Comparison of ENCODE assay signal across 12 mouse cellular contexts in genomic region chr8:122322792-122323191, GRCm38 (mm10). TPM values are rescaled to one million over a fixed set of nuclear protein-coding genes. Genes with fewer than 3 reads are reported as not detected.
DNase-seq lines count a peak whose midpoint lies in the region; ATAC-seq and TF ChIP-seq lines count a peak whose summit lies in the region.
"Had no signal": no experiment of that assay in that cellular context is flagged by ENCODE, and none has a peak within 500 bp of the region (broad histone marks: within the 10 kb centered on the region; RNA-seq: fewer than 3 reads in every experiment).

No protein-coding gene starts in this region.

- H3K9ac ChIP-seq in forebrain, embryonic 13.5 days = peak overlapping the region; percentile 30; the same call in 1 of the 2 replicates
- no peak overlapping the region for H3K9ac ChIP-seq in forebrain, embryonic 11.5 days (ENCODE audit: low read length)
- no peak overlapping the region for H3K9ac ChIP-seq in midbrain, embryonic 16.5 days (ENCODE audit: low read depth, low read length)
- H3K9ac ChIP-seq in liver, embryonic 12.5 days = peak overlapping the region; percentile 76

- no peak overlapping the region for H3K4me3 ChIP-seq in forebrain, embryonic 13.5 days
- no peak overlapping the region for H3K4me3 ChIP-seq in forebrain, embryonic 11.5 days (ENCODE audit: low read depth, low read length)
- no peak overlapping the region for H3K4me3 ChIP-seq in midbrain, embryonic 10.5 days
- no peak overlapping the region for H3K4me3 ChIP-seq in midbrain, embryonic 16.5 days (ENCODE audit: low read depth, low read length)
- H3K4me3 ChIP-seq in liver, embryonic 12.5 days = peak overlapping the region; percentile 34
- H3K4me3 ChIP-seq in small intestine, adult 2 months (ENCODE audit: low read depth, low read length) = no peak overlapping the region
- H3K4me3 ChIP-seq: gastrocnemius, adult 2 months had no signal

- no peak overlapping the region; the same call in 1 of the 2 replicates for H3K27ac ChIP-seq in forebrain, embryonic 13.5 days
- no peak overlapping the region for H3K27ac ChIP-seq in forebrain, embryonic 11.5 days (ENCODE audit: low read depth, low read length)
- H3K27ac ChIP-seq in midbrain, embryonic 10.5 days (replicated peaks) = peak overlapping the region; percentile 52
- no peak overlapping the region for H3K27ac ChIP-seq in midbrain, embryonic 16.5 days (ENCODE audit: low read length)
- peak overlapping the region; percentile 97 for H3K27ac ChIP-seq in liver, embryonic 12.5 days
- H3K27ac ChIP-seq in small intestine, adult 2 months (ENCODE audit: insufficient read depth, low read depth, low read length) = peak overlapping the region; percentile 72
- H3K27ac ChIP-seq: gastrocnemius, adult 2 months had no signal

- no peak for DNase-seq in forebrain, embryonic 11.5 days (ENCODE audit: low spot score)
- DNase-seq in midbrain, embryonic 10.5 days (ENCODE audit: low spot score) = no peak
- no peak for DNase-seq in left cerebral cortex, adult 18-20 months (ENCODE audit: low spot score in 2 of 2)
- no peak for DNase-seq in embryo, embryonic 9.5 days (ENCODE audit: extremely low spot score)
- DNase-seq: gastrocnemius, adult 2 months had no signal

- peaks cover 24% of the 10 kb centered on the region for H3K4me1 ChIP-seq in forebrain, embryonic 13.5 days
- peaks cover 10% of the 10 kb centered on the region; the same call in 1 of the 2 replicates for H3K4me1 ChIP-seq in forebrain, embryonic 11.5 days (replicated peaks; ENCODE audit: control insufficient read depth, insufficient read depth, low read length)
- peaks cover 82% of the 10 kb centered on the region for H3K4me1 ChIP-seq in midbrain, embryonic 10.5 days
- H3K4me1 ChIP-seq in midbrain, embryonic 16.5 days (ENCODE audit: control insufficient read depth, insufficient read depth, low read length) = peaks cover 12% of the 10 kb centered on the region
- peaks cover 100% of the 10 kb centered on the region for H3K4me1 ChIP-seq in liver, embryonic 12.5 days
- H3K4me1 ChIP-seq in small intestine, adult 2 months (ENCODE audit: control insufficient read depth, insufficient read depth, insufficient read length, low read length) = peaks cover 58% of the 10 kb centered on the region

- 64% methylated on average over 11 of the region's 11 CpGs for WGBS in forebrain, embryonic 13.5 days
- 70% methylated on average over 11 of the region's 11 CpGs for WGBS in forebrain, embryonic 11.5 days
- WGBS in midbrain, embryonic 10.5 days = 65% methylated on average over 11 of the region's 11 CpGs
- 58% methylated on average over 11 of the region's 11 CpGs for WGBS in midbrain, embryonic 16.5 days
- 7% methylated on average over 11 of the region's 11 CpGs for WGBS in liver, embryonic 12.5 days (ENCODE audit: insufficient replicate concordance)
- WGBS in small intestine, adult 2 months = 15% methylated on average over 11 of the region's 11 CpGs

- H3K27me3 ChIP-seq in forebrain, embryonic 13.5 days = peaks cover 8% of the 10 kb centered on the region; the same call in 1 of the 2 replicates
- no peaks in the 10 kb centered on the region for H3K27me3 ChIP-seq in forebrain, embryonic 11.5 days (ENCODE audit: control insufficient read depth, insufficient read depth, low read length)
- H3K27me3 ChIP-seq in midbrain, embryonic 10.5 days (ENCODE audit: low read depth, poor library complexity, severe bottlenecking) = peaks cover 51% of the 10 kb centered on the region
- no peaks in the 10 kb centered on the region for H3K27me3 ChIP-seq in midbrain, embryonic 16.5 days (ENCODE audit: control insufficient read depth, insufficient read depth, low read depth, low read length)
- H3K27me3 ChIP-seq in liver, embryonic 12.5 days (replicated peaks) = no peaks in the 10 kb centered on the region
- H3K27me3 ChIP-seq in small intestine, adult 2 months (ENCODE audit: control insufficient read depth, insufficient read depth, low read length) = no peaks in the 10 kb centered on the region

- no peaks in the 10 kb centered on the region for H3K9me3 ChIP-seq in forebrain, embryonic 13.5 days (replicated peaks)
- H3K9me3 ChIP-seq in forebrain, embryonic 11.5 days (ENCODE audit: control insufficient read depth, low read length) = no peaks in the 10 kb centered on the region
- no peaks in the 10 kb centered on the region for H3K9me3 ChIP-seq in midbrain, embryonic 10.5 days (replicated peaks)
- no peaks in the 10 kb centered on the region for H3K9me3 ChIP-seq in midbrain, embryonic 16.5 days (replicated peaks; ENCODE audit: control insufficient read depth, low read length, poor library complexity, severe bottlenecking)
- H3K9me3 ChIP-seq in liver, embryonic 12.5 days (replicated peaks) = no peaks in the 10 kb centered on the region

- TF ChIP-seq POLR2A in small intestine, adult 2 months (IDR thresholded peaks at IDR 0.05; ENCODE audit: low read depth, low read length) = no peak

- H3K36me3 ChIP-seq in forebrain, embryonic 13.5 days (ENCODE audit: poor library complexity, severe bottlenecking) = no peaks in the 10 kb centered on the region
- no peaks in the 10 kb centered on the region for H3K36me3 ChIP-seq in forebrain, embryonic 11.5 days (ENCODE audit: control insufficient read depth, insufficient read depth, low read length)
- H3K36me3 ChIP-seq in midbrain, embryonic 10.5 days = no peaks in the 10 kb centered on the region
- no peaks in the 10 kb centered on the region for H3K36me3 ChIP-seq in midbrain, embryonic 16.5 days (ENCODE audit: control insufficient read depth, insufficient read depth, low read length)
- H3K36me3 ChIP-seq in liver, embryonic 12.5 days = peaks cover 93% of the 10 kb centered on the region
- peaks cover 6% of the 10 kb centered on the region; the same call in 1 of the 2 replicates for H3K36me3 ChIP-seq in small intestine, adult 2 months (ENCODE audit: control insufficient read depth, insufficient read depth, low read length)

- TF ChIP-seq CTCF in small intestine, adult 2 months (IDR thresholded peaks at IDR 0.05; ENCODE audit: extremely low read depth, insufficient read length, insufficient replicate concordance, low read depth, low read length) = no peak

- no peak for ATAC-seq in forebrain, embryonic 13.5 days
- ATAC-seq in forebrain, embryonic 11.5 days (replicated peaks; ENCODE audit: low FRiP score) = no peak
- ATAC-seq in midbrain, embryonic 16.5 days = no peak
- peak; percentile 24 for ATAC-seq in liver, embryonic 12.5 days

- H3K4me2 ChIP-seq in forebrain, embryonic 13.5 days = no peak overlapping the region
- H3K4me2 ChIP-seq in forebrain, embryonic 11.5 days (ENCODE audit: low read depth, low read length, severe bottlenecking) = no peak overlapping the region
- no peak overlapping the region for H3K4me2 ChIP-seq in midbrain, embryonic 16.5 days (ENCODE audit: low read length)
- peak overlapping the region; percentile 71 for H3K4me2 ChIP-seq in liver, embryonic 12.5 days

RNA-seq across cellular contexts. Expression of gene Trhr2, which starts 37.8 kb away (rescaled TPM):
- not detected in 2 replicates for polyA plus RNA-seq in forebrain, embryonic 13.5 days (2015; fragmentation: Nextera tagmentation; extraction: Ambion mirVana)
- not detected in 2 replicates for polyA plus RNA-seq in forebrain, embryonic 11.5 days (2014; fragmentation: Nextera tagmentation; extraction: Ambion mirVana)
- polyA plus RNA-seq in midbrain, embryonic 10.5 days (2016; fragmentation: Nextera tagmentation; extraction: Ambion mirVana) = not detected in 2 replicates
- polyA plus RNA-seq in midbrain, embryonic 16.5 days (2015; fragmentation: Nextera tagmentation; extraction: Ambion mirVana) = 0.26 TPM in 1 of 2 replicates, not detected in the other
- not detected in 2 replicates for polyA plus RNA-seq in liver, embryonic 12.5 days (2016; fragmentation: Nextera tagmentation; extraction: Ambion mirVana)
- 0.09 and 0.13 TPM in 2 replicates for polyA plus RNA-seq in small intestine, adult 2 months (2012; rRNA removed)
- total RNA-seq in left cerebral cortex, adult 18-20 months (2021) = 1 to 10 TPM; 8.0 to 8.5 TPM
- total RNA-seq: gastrocnemius, adult 2 months had no signal
- polyA plus RNA-seq: embryonic facial prominence, embryonic 14.5 days; kidney, embryonic 14.5 days; thymus, postnatal 0 days had no signal

RNA-seq across cellular contexts. Expression of gene Zfpm1, which starts 40.9 kb away (rescaled TPM):
- 0.48 and 0.49 TPM in 2 replicates for polyA plus RNA-seq in forebrain, embryonic 13.5 days (2015; fragmentation: Nextera tagmentation; extraction: Ambion mirVana)
- 1.4 and 2.1 TPM in 2 replicates for polyA plus RNA-seq in forebrain, embryonic 11.5 days (2014; fragmentation: Nextera tagmentation; extraction: Ambion mirVana)
- polyA plus RNA-seq in midbrain, embryonic 10.5 days (2016; fragmentation: Nextera tagmentation; extraction: Ambion mirVana) = 1.3 and 1.5 TPM in 2 replicates
- 0.77 and 1.2 TPM in 2 replicates for polyA plus RNA-seq in midbrain, embryonic 16.5 days (2015; fragmentation: Nextera tagmentation; extraction: Ambion mirVana)
- polyA plus RNA-seq in liver, embryonic 12.5 days (2016; fragmentation: Nextera tagmentation; extraction: Ambion mirVana) = 27.6 and 28.4 TPM in 2 replicates
- 153 and 187 TPM in 2 replicates for polyA plus RNA-seq in small intestine, adult 2 months (2012; rRNA removed)
- 10 to 100 TPM; 35.6 to 37.5 TPM for total RNA-seq in left cerebral cortex, adult 18-20 months (2021)

RNA-seq across cellular contexts. Expression of gene Zc3h18, which starts 53.6 kb away (rescaled TPM):
- polyA plus RNA-seq in forebrain, embryonic 13.5 days (2015; fragmentation: Nextera tagmentation; extraction: Ambion mirVana) = 47.4 and 52.2 TPM in 2 replicates
- polyA plus RNA-seq in forebrain, embryonic 11.5 days (2014; fragmentation: Nextera tagmentation; extraction: Ambion mirVana) = 54.8 and 57.4 TPM in 2 replicates
- 75.7 and 79.4 TPM in 2 replicates for polyA plus RNA-seq in midbrain, embryonic 10.5 days (2016; fragmentation: Nextera tagmentation; extraction: Ambion mirVana)
- 30.8 and 37.7 TPM in 2 replicates for polyA plus RNA-seq in midbrain, embryonic 16.5 days (2015; fragmentation: Nextera tagmentation; extraction: Ambion mirVana)
- polyA plus RNA-seq in liver, embryonic 12.5 days (2016; fragmentation: Nextera tagmentation; extraction: Ambion mirVana) = 48.7 and 49.1 TPM in 2 replicates
- polyA plus RNA-seq in small intestine, adult 2 months (2012; rRNA removed) = 13.6 and 23.3 TPM in 2 replicates
- 10 to 100 TPM; 41.2 to 42.4 TPM for total RNA-seq in left cerebral cortex, adult 18-20 months (2021)

Comparison
In these comparisons a context has a peak if more than half of its experiments do, and no peak if none do; other contexts are left out.
1. H3K27ac ChIP-seq: peak in midbrain, embryonic 10.5 days (single experiment), liver, embryonic 12.5 days (single experiment) and small intestine, adult 2 months (single experiment); none in forebrain, embryonic 13.5 days (single experiment), forebrain, embryonic 11.5 days (single experiment) and midbrain, embryonic 16.5 days (single experiment).
2. H3K9ac ChIP-seq: peak in forebrain, embryonic 13.5 days (single experiment) and liver, embryonic 12.5 days (single experiment); none in forebrain, embryonic 11.5 days (single experiment) and midbrain, embryonic 16.5 days (single experiment).